Mouse (Mus musculus): ENCODE measurements around the gene Ncapg. TPM values are rescaled to one million over a fixed set of nuclear protein-coding genes. Genes with fewer than 3 reads are reported as not detected.
"Not testable (repeated sequence)": the region's sequence is repeated elsewhere in the genome, so short reads cannot be mapped to it uniquely, and the experiment has no call there.

Gene Ncapg
- total and polyA plus RNA-seq, 3 experiments = 0.06 to 0.16 (median 0.10) TPM

DNA sequence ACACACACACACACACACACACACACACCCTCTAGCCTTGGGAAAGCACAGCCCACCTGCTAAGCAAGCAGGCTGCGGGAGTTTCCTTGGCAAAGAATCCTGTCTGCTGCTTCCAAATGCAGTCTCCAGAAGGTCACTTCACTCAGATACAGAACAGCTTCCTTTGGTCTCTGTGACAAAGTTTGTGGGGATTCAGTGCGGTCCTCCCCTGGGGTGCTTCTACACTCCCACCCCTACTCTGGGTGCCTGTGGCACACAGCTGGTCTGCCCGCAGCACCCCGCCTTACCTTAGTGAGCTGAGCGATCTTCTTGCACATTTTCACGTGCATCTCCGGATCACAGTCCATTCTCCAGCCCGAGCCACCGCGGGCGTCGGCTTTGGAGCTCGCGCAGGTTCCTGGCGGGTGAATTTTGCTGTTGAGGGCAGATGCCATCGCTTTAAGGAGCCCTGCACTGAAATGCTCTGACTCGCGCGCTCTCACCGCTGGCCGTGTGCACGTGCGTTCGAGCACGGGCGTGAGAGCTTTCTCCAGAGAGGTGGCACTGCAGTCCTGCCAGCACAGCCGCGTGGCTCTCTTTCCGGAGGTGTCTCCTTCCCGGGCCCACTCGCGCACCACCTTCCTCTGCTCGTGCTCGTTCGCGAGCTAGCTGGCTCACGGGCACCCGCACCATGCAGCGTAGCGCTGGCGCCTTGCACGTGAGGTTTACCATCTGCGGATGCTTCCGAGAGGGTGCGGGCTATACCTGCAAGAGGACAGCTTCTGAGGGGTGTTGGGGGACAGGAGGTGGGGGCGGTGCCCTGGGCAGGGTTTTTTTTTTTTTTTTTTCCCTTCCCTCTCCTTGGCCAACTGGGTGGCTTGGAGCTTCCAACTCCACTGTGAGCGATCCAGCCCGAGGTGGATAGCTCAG lies 30.7 kb upstream of the Ncapg start, which contains the start of gene Fam184b:
Gene Fam184b, minus strand, starts transcription at position 809 of the 909 bp plus-strand sequence.
- Histone ChIP-seq H3K9ac (ENCODE audit: low read depth, low read length) (no peak within 1 kb of the TSS), H3K4me1 (ENCODE audit: control insufficient read depth, insufficient read depth, low read length) (no peaks in the 10 kb centered on the region), H3K27me3 (ENCODE audit: control insufficient read depth, insufficient read depth, low read length) (no peaks in the 10 kb centered on the region), H3K36me3 (ENCODE audit: control insufficient read depth, insufficient read depth, low read length) (no peaks in the 10 kb centered on the region), H3K27ac (no peak within 1 kb of the TSS), H3K79me2 (replicated peaks; ENCODE audit: control insufficient read depth, insufficient read depth, low read length) (no peaks in the 10 kb centered on the region), H3K4me3 (peak within 1 kb of the TSS; percentile 29)
- peak; percentile 17 to 22 for DNase-seq
- intact Hi-C loops (cut with DNase I) = no loop called here
- TF ChIP-seq POLR2A (IDR thresholded peaks at IDR 0.05; ENCODE audit: insufficient read depth, low read depth, low read length) (no peak), EP300 (IDR thresholded peaks at IDR 0.05; ENCODE audit: insufficient read depth, low read depth, low read length) (no peak), CTCF (IDR thresholded peaks at IDR 0.05) (no peak)
- WGBS = 2% methylated on average over 48 of the region's 48 CpGs

DNA sequence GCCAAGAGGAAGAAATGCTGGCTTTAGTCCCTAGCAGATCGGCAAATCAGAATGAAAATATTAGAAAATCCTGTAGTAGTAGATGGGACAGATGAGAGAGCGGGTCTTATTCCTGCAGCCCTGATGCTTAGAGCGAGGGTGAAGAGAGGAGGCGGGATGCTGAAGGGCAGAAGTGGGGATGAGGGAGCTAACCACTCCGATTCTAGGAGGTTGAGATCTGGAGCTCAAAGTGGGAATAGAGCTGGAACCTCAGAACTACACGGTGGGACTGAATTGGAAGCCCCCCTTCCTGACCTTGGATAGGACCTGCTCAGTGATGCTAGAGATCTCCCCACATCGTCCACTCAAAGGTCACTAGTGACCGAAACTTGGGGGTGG lies 30.0 kb upstream of the Ncapg start:
- no peak for DNase-seq
- Histone ChIP-seq H3K27ac (no peak overlapping the region), H3K36me3 (ENCODE audit: control insufficient read depth, insufficient read depth, low read length) (no peaks in the 10 kb centered on the region), H3K4me1 (ENCODE audit: control insufficient read depth, insufficient read depth, low read length) (no peaks in the 10 kb centered on the region), H3K9ac (ENCODE audit: low read depth, low read length) (no peak overlapping the region), H3K4me3 (no peak overlapping the region; the same call in 1 of the 2 replicates), H3K27me3 (ENCODE audit: control insufficient read depth, insufficient read depth, low read length) (no peaks in the 10 kb centered on the region), H3K79me2 (replicated peaks; ENCODE audit: control insufficient read depth, insufficient read depth, low read length) (no peaks in the 10 kb centered on the region)
- 4% methylated on average over 8 of the region's 8 CpGs for whole genome bisulfite sequencing
- TF ChIP-seq CTCF (IDR thresholded peaks at IDR 0.05) = no peak
- TF ChIP-seq POLR2A (IDR thresholded peaks at IDR 0.05; ENCODE audit: insufficient read depth, low read depth, low read length) = no peak
- no peak for TF ChIP-seq EP300 (IDR thresholded peaks at IDR 0.05; ENCODE audit: insufficient read depth, low read depth, low read length)
- intact Hi-C loops (cut with DNase I) = no loop called here

DNA sequence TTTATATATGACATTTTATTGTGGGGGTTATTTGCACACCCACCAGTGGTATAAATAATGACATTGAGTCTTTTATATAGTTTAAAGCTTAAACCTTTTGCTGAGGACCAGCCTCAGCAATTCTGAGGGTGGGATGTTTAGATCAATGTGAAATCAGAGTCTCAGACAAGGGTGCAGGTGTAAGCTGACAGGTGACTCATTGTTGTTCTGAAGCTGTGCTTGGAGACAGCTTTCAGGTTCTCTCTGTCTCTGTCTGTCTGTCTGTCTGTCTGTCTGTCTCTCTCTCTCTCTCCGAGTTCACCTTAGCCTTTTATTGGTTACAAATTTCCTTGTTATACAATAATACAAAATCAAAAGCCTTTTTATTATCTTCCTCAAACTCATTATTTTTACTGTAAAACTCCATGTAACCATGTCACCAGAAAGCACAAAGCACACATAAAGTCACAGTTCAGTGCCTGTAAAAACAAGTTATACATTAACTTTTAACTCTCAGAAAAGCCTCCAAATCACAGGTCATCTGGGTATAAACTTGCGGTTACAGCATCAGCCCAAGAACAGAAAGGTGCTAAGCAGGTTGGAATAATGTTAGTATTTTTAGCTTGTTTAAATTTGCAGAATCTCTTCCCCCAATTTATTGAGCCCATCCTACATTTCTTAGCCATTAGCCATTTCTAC lies 18.6 kb upstream of the Ncapg start:
- Histone ChIP-seq H3K27me3 (ENCODE audit: control insufficient read depth, insufficient read depth, low read length) (no peaks in the 10 kb centered on the region), H3K36me3 (ENCODE audit: control insufficient read depth, insufficient read depth, low read length) (no peaks in the 10 kb centered on the region), H3K27ac (no peak overlapping the region), H3K4me1 (ENCODE audit: control insufficient read depth, insufficient read depth, low read length) (no peaks in the 10 kb centered on the region), H3K4me3 (no peak overlapping the region), H3K79me2 (replicated peaks; ENCODE audit: control insufficient read depth, insufficient read depth, low read length) (no peaks in the 10 kb centered on the region), H3K9ac (ENCODE audit: low read depth, low read length) (no peak overlapping the region)
- 80% methylated on average over 2 of the region's 2 CpGs for WGBS
- no peak for TF ChIP-seq EP300 (IDR thresholded peaks at IDR 0.05; ENCODE audit: insufficient read depth, low read depth, low read length)
- TF ChIP-seq POLR2A (IDR thresholded peaks at IDR 0.05; ENCODE audit: insufficient read depth, low read depth, low read length) = no peak
- intact Hi-C loops (cut with DNase I) = no loop called here
- DNase-seq = no peak

DNA sequence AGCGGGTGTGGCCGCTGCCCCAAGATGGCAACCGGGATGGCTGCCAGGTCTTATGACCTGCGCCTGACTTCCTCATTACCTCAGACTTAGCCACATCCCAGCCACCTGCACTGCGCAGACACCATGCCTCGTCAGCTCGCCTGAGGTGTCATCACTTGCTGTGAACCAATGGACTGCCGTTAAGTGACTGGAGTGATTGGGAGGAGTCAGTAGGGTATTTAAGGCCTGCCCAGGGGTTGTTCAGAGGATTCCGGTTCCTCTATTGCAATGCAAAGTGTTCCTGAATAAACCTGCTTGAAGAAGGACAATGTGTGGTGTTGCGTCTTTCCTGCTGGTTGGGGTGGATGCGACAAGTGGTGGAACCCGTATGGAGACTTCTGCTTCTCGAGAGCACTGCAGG lies 11.3 kb upstream of the Ncapg start:
- H3K9ac ChIP-seq (ENCODE audit: low read depth, low read length); H3K27me3 ChIP-seq (ENCODE audit: control insufficient read depth, insufficient read depth, low read length); H3K4me1 ChIP-seq (ENCODE audit: control insufficient read depth, insufficient read depth, low read length); H3K4me3 ChIP-seq; DNase-seq; intact Hi-C loops (cut with DNase I); H3K79me2 ChIP-seq (replicated peaks; ENCODE audit: control insufficient read depth, insufficient read depth, low read length); H3K36me3 ChIP-seq (ENCODE audit: control insufficient read depth, insufficient read depth, low read length); H3K27ac ChIP-seq: not testable (repeated sequence)
- WGBS = 94% methylated on average over 13 of the region's 13 CpGs

DNA sequence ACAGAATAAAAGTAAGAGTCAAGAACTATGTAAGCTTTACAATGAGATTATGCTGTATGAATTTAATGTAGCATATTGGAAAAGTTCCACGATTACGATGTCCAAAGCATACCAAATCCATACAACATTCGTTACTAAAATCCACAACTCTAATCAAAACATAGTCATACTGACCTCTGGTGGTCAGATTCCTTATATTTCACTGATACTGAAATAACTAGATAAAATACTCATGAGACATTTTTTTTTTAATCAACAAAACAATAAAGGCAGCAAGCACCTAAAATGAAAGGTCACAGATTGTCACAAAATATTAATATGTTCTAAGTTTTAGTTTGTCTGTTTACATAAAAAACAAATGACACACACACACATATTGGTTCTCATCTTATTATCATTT lies 1.4 kb upstream of the Ncapg start:
- H3K27me3 ChIP-seq (ENCODE audit: control insufficient read depth, insufficient read depth, low read length) = no peaks in the 10 kb centered on the region
- H3K27ac ChIP-seq = no peak overlapping the region
- peaks cover 3% of the 10 kb centered on the region for H3K4me1 ChIP-seq (ENCODE audit: control insufficient read depth, insufficient read depth, low read length)
- H3K79me2 ChIP-seq (replicated peaks; ENCODE audit: control insufficient read depth, insufficient read depth, low read length) = no peaks in the 10 kb centered on the region
- peaks cover 3% of the 10 kb centered on the region; the same call in 1 of the 2 replicates for H3K36me3 ChIP-seq (ENCODE audit: control insufficient read depth, insufficient read depth, low read length)
- TF ChIP-seq POLR2A (IDR thresholded peaks at IDR 0.05; ENCODE audit: insufficient read depth, low read depth, low read length) (no peak), CTCF (IDR thresholded peaks at IDR 0.05) (peak; percentile 78), EP300 (IDR thresholded peaks at IDR 0.05; ENCODE audit: insufficient read depth, low read depth, low read length) (no peak)
- H3K9ac ChIP-seq (ENCODE audit: low read depth, low read length) = no peak overlapping the region
- WGBS = 13% methylated on average over 3 of the region's 3 CpGs
- DNase-seq = no peak
- intact Hi-C loops (cut with DNase I) = loop anchor here (1.0 to 10.0 kb wide), 5 partner anchors 134 to 1384 kb away; partner anchors contain the start of genes Lcorl and Med28
- no peak overlapping the region for H3K4me3 ChIP-seq

DNA sequence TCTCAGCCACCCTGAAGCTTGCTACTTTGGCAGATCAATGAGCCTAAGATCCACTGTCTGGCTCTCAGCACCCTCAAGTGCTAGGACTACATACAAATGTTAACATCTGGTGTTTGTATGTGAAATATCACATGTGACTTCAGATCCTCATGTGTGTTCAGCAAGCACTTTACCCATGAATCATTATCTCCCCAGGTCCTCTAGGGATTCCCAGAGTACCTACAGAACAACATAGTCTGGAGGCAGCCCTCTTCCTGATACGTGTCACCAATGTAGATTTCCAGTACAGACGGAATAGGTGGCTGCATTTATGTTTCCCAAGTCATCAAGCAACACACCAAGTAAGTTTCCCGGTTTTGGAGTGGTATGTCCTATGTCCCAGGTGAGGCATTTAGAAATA lies 888 bp upstream of the Ncapg start:
- H3K9ac ChIP-seq (ENCODE audit: low read depth, low read length) = peak overlapping the region; percentile 9
- H3K79me2 ChIP-seq (replicated peaks; ENCODE audit: control insufficient read depth, insufficient read depth, low read length) = no peaks in the 10 kb centered on the region
- no peak for TF ChIP-seq CTCF (IDR thresholded peaks at IDR 0.05)
- TF ChIP-seq EP300 (IDR thresholded peaks at IDR 0.05; ENCODE audit: insufficient read depth, low read depth, low read length) = no peak
- no peak for TF ChIP-seq POLR2A (IDR thresholded peaks at IDR 0.05; ENCODE audit: insufficient read depth, low read depth, low read length)
- no peaks in the 10 kb centered on the region for H3K27me3 ChIP-seq (ENCODE audit: control insufficient read depth, insufficient read depth, low read length)
- H3K36me3 ChIP-seq (ENCODE audit: control insufficient read depth, insufficient read depth, low read length) = peaks cover 3% of the 10 kb centered on the region; the same call in 1 of the 2 replicates
- H3K4me3 ChIP-seq = peak overlapping the region; percentile 88
- peak overlapping the region; percentile 65 for H3K27ac ChIP-seq
- WGBS = 0% methylated on average over 3 of the region's 3 CpGs
- H3K4me1 ChIP-seq (ENCODE audit: control insufficient read depth, insufficient read depth, low read length) = peaks cover 3% of the 10 kb centered on the region
- no peak for DNase-seq
- intact Hi-C loops (cut with DNase I) = loop anchor here (1.0 to 10.0 kb wide), 5 partner anchors 134 to 1384 kb away; partner anchors contain the start of genes Lcorl and Med28
